Comparison of ENCODE assay signal across 8 mouse cellular contexts in the genomic region with DNA sequence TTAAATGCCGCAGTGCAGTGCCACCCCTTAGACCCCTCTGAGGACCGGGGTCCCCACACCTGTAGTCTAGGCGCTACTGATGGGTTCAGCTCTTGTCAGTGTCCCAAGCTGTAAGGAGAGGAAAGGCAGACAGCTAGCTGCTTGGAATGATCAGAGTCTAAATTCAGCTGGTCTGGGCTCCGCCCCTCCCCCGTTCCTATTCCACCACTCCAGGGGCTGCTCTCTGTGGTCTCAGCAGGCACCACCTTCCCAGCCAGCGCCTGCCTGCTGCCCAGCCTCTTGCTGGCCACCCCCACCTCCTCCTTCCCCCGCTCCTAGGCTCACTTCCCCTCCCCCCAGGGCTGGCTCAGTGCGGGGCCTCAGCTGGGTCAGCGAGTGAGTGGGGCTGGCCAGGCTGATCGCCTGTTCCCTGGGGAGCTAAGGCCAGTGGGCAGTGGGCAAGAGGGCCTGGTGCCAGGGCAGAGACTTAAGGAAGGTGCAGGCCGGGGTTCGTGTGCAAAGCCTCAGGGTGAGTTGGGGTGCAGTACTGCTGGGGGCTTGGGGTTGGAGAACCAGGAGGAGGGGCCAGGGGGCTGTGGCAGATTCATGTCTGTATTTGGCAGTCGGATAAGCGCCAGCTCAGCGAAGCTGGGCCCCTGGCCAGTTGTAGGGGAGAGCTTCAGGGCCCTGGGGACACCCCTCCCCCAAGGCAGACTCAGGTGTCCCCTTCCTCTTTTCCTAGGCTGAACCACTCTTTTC. TPM values are rescaled to one million over a fixed set of nuclear protein-coding genes. Genes with fewer than 3 reads are reported as not detected.
DNase-seq lines count a peak whose midpoint lies in the region; ATAC-seq and TF ChIP-seq lines count a peak whose summit lies in the region.

No protein-coding gene starts in this region.

- no peaks in the 10 kb centered on the region for H3K27me3 ChIP-seq in forebrain, postnatal 0 days (ENCODE audit: insufficient read depth, low read length)
- H3K27me3 ChIP-seq in hindbrain, embryonic 10.5 days (ENCODE audit: insufficient read depth, poor library complexity, severe bottlenecking) = peaks cover 4% of the 10 kb centered on the region; the same call in 1 of the 2 replicates
- no peaks in the 10 kb centered on the region for H3K27me3 ChIP-seq in limb, embryonic 15.5 days

- no peak for TF ChIP-seq CTCF in forebrain, postnatal 0 days (IDR thresholded peaks at IDR 0.05; ENCODE audit: low read depth)

- DNase-seq in cerebellum, postnatal 36 days = no peak
- peak; percentile 71 for DNase-seq in cerebellum, adult 11-12 months
- DNase-seq in forebrain, postnatal 0 days = no peak
- peak; percentile 79 for DNase-seq in hindbrain, embryonic 10.5 days (ENCODE audit: low spot score)
- DNase-seq in neural tube, embryonic 10.5 days (ENCODE audit: extremely low spot score, low spot score) = peak; percentile 73
- DNase-seq in spleen, postnatal 4 days (ENCODE audit: low spot score in 2 of 2) = no peak

- H3K9me3 ChIP-seq in forebrain, postnatal 0 days (ENCODE audit: low read length) = no peaks in the 10 kb centered on the region
- H3K9me3 ChIP-seq in hindbrain, embryonic 10.5 days = no peaks in the 10 kb centered on the region
- no peaks in the 10 kb centered on the region for H3K9me3 ChIP-seq in limb, embryonic 15.5 days

- peaks cover 38% of the 10 kb centered on the region for H3K36me3 ChIP-seq in forebrain, postnatal 0 days (ENCODE audit: insufficient read depth)
- H3K36me3 ChIP-seq in hindbrain, embryonic 10.5 days = peaks cover 33% of the 10 kb centered on the region
- H3K36me3 ChIP-seq in limb, embryonic 15.5 days = peaks cover 47% of the 10 kb centered on the region

- H3K27ac ChIP-seq in forebrain, postnatal 0 days (ENCODE audit: low read depth, low read length) = no peak overlapping the region
- H3K27ac ChIP-seq in hindbrain, embryonic 10.5 days = peak overlapping the region; percentile 89
- H3K27ac ChIP-seq in limb, embryonic 15.5 days = peak overlapping the region; percentile 64

- 17% methylated on average over 15 of the region's 15 CpGs for WGBS in forebrain, postnatal 0 days
- WGBS in hindbrain, embryonic 10.5 days = 8% methylated on average over 15 of the region's 15 CpGs
- 7% methylated on average over 15 of the region's 15 CpGs for WGBS in limb, embryonic 15.5 days

- H3K9ac ChIP-seq in forebrain, postnatal 0 days = no peak overlapping the region
- 0 out of 2 replicates have a peak overlapping the region, but pooled peaks have one; percentile 23 for H3K9ac ChIP-seq in limb, embryonic 15.5 days

- 0 out of 2 replicates have a peak overlapping the region, but pooled peaks have one; percentile 2 for H3K4me2 ChIP-seq in forebrain, postnatal 0 days (ENCODE audit: low read depth)
- H3K4me2 ChIP-seq in limb, embryonic 15.5 days = peak overlapping the region; percentile 36

- H3K4me3 ChIP-seq in forebrain, postnatal 0 days (ENCODE audit: low read depth, low read length) = no peak overlapping the region
- peak overlapping the region; percentile 40 for H3K4me3 ChIP-seq in hindbrain, embryonic 10.5 days
- H3K4me3 ChIP-seq in limb, embryonic 15.5 days = no peak overlapping the region; the same call in 1 of the 2 replicates

- peak; percentile 21; the same call in 1 of the 2 replicates for ATAC-seq in cerebellum, adult (ENCODE audit: insufficient number of reproducible peaks, low FRiP score, low TSS enrichment)
- peak; percentile 78 for ATAC-seq in forebrain, postnatal 0 days
- peak; percentile 49 for ATAC-seq in limb, embryonic 15.5 days (ENCODE audit: insufficient number of reproducible peaks, low FRiP score, low TSS enrichment, low read depth)

- no peaks in the 10 kb centered on the region for H3K4me1 ChIP-seq in forebrain, postnatal 0 days (ENCODE audit: insufficient read depth)
- H3K4me1 ChIP-seq in hindbrain, embryonic 10.5 days (replicated peaks) = peaks cover 45% of the 10 kb centered on the region
- peaks cover 28% of the 10 kb centered on the region for H3K4me1 ChIP-seq in limb, embryonic 15.5 days

RNA-seq across cellular contexts. Expression of a gene that starts 24.8 kb away (rescaled TPM):
- 44.4 and 56.3 TPM in 2 replicates for total RNA-seq in forebrain, postnatal 0 days (2014; rRNA removed)
- 17.8 and 20.6 TPM in 2 replicates for polyA plus RNA-seq in forebrain, postnatal 0 days (2015; fragmentation: Nextera tagmentation; extraction: Ambion mirVana)
- 19.0 and 20.2 TPM in 2 replicates for polyA plus RNA-seq in hindbrain, embryonic 10.5 days (2016; fragmentation: Nextera tagmentation; extraction: Ambion mirVana)
- polyA plus RNA-seq in limb, embryonic 15.5 days (2015; fragmentation: Nextera tagmentation; extraction: Ambion mirVana) = 15.4 and 16.3 TPM in 2 replicates

RNA-seq across cellular contexts. Expression of a gene that starts 35.8 kb away (rescaled TPM):
- 57.3 and 68.3 TPM in 2 replicates for total RNA-seq in forebrain, postnatal 0 days (2014; rRNA removed)
- polyA plus RNA-seq in forebrain, postnatal 0 days (2015; fragmentation: Nextera tagmentation; extraction: Ambion mirVana) = 64.0 and 64.9 TPM in 2 replicates
- polyA plus RNA-seq in hindbrain, embryonic 10.5 days (2016; fragmentation: Nextera tagmentation; extraction: Ambion mirVana) = 62.3 and 91.2 TPM in 2 replicates
- 94.6 and 97.0 TPM in 2 replicates for polyA plus RNA-seq in limb, embryonic 15.5 days (2015; fragmentation: Nextera tagmentation; extraction: Ambion mirVana)

RNA-seq across cellular contexts. Expression of a gene that starts 39.8 kb away (rescaled TPM):
- total RNA-seq in forebrain, postnatal 0 days (2014; rRNA removed) = 1.0 and 1.4 TPM in 2 replicates
- polyA plus RNA-seq in forebrain, postnatal 0 days (2015; fragmentation: Nextera tagmentation; extraction: Ambion mirVana) = 1.2 TPM in 2 replicates
- polyA plus RNA-seq in hindbrain, embryonic 10.5 days (2016; fragmentation: Nextera tagmentation; extraction: Ambion mirVana) = 3.8 and 4.5 TPM in 2 replicates
- 74.4 and 227 TPM in 2 replicates for polyA plus RNA-seq in limb, embryonic 15.5 days (2015; fragmentation: Nextera tagmentation; extraction: Ambion mirVana)

RNA-seq across cellular contexts. Expression of a gene that starts 50.3 kb away (rescaled TPM):
- total RNA-seq in forebrain, postnatal 0 days (2014; rRNA removed) = 21.2 and 21.4 TPM in 2 replicates
- 6.3 and 7.7 TPM in 2 replicates for polyA plus RNA-seq in forebrain, postnatal 0 days (2015; fragmentation: Nextera tagmentation; extraction: Ambion mirVana)
- 3.8 and 9.3 TPM in 2 replicates for polyA plus RNA-seq in hindbrain, embryonic 10.5 days (2016; fragmentation: Nextera tagmentation; extraction: Ambion mirVana)
- 0.14 TPM in 2 replicates for polyA plus RNA-seq in limb, embryonic 15.5 days (2015; fragmentation: Nextera tagmentation; extraction: Ambion mirVana)

Comparison
In these comparisons a context has a peak if more than half of its experiments do, and no peak if none do; other contexts are left out.
1. DNase-seq: peak in cerebellum, adult 11-12 months (single experiment), hindbrain, embryonic 10.5 days (single experiment) and neural tube, embryonic 10.5 days (single experiment); none in cerebellum, postnatal 36 days (0 of 2), forebrain, postnatal 0 days (single experiment) and spleen, postnatal 4 days (0 of 2).
2. ATAC-seq: peak in every context shown above with its lines; median percentile 78 in forebrain, postnatal 0 days; 49 in limb, embryonic 15.5 days; 21 in cerebellum, adult.
3. RNA of a gene that starts 39.8 kb away (polyA plus RNA-seq): 74.4 to 227 TPM in limb, embryonic 15.5 days; 3.8 to 4.5 TPM in hindbrain, embryonic 10.5 days and 1.2 TPM in forebrain, postnatal 0 days; every median in the first group is over 10 times any median in the second.